Mouse (Mus musculus) myocyte (in vitro differentiated cells): ENCODE measurements around the gene Cend1.
A peak's percentile ranks its signal among the peaks of the same experiment; 100 is the strongest.

Source experiments
- CEBPB ChIP-seq: IDR thresholded peaks from 2 replicates; pipeline ENCODE4 v1.6.1; 2011; ENCODE audit warnings: mild to moderate bottlenecking, moderate library complexity; ENCODE audit not compliant: poor library complexity, insufficient read depth, severe bottlenecking
- MAX ChIP-seq: IDR thresholded peaks from one replicate; pipeline ENCODE4 v1.6.1; 2011; ENCODE audit warnings: low read depth, mild to moderate bottlenecking, control low read depth
- POLR2A ChIP-seq: IDR thresholded peaks from one replicate; pipeline ENCODE4 v1.6.1; 2011; ENCODE audit warnings: low read depth, mild to moderate bottlenecking, control low read depth, moderate library complexity; ENCODE audit not compliant: insufficient read length
- POLR2AphosphoS2 ChIP-seq: IDR thresholded peaks from one replicate; pipeline ENCODE4 v1.6.1; 2011; ENCODE audit warnings: low read depth, control low read depth; ENCODE audit not compliant: insufficient read length
- TCF12 ChIP-seq: IDR thresholded peaks from one replicate; pipeline ENCODE4 v1.6.1; 2011; ENCODE audit warnings: mild to moderate bottlenecking, control low read depth; ENCODE audit not compliant: poor library complexity, insufficient read depth, severe bottlenecking
- USF1 ChIP-seq: IDR thresholded peaks from one replicate; pipeline ENCODE4 v1.6.1; 2011; ENCODE audit warnings: low read depth, mild to moderate bottlenecking, control low read depth, moderate library complexity

GRCm38 (mm10) chr7:141477578-141478269, 48.4 kb upstream of the Cend1 start:
- TF ChIP-seq POLR2A (no peak), MAX (no peak), TCF12 (no peak), POLR2AphosphoS2 (peak; percentile 50), CEBPB (no peak), USF1 (no peak)
